Mouse (Mus musculus) common myeloid progenitor, adult 5-6 weeks (primary cell): ENCODE data around the gene Clpb. TPM values are rescaled to one million over a fixed set of nuclear protein-coding genes. Genes with fewer than 3 reads are reported as not detected.

Experiments used
- ATAC-seq: replicated peaks from 2 replicates; pipeline ENCODE4 v1.8.0; 2016; ENCODE audit warnings: low read depth, mild to moderate bottlenecking, moderate TSS enrichment, inconsistent platforms; ENCODE audit not compliant: poor library complexity, severe bottlenecking
- total RNA-seq: library from RNA; stranded (forward); fragments of 200-1000, 187-1606 nt; gene quantifications from 2 replicates; pipeline ENCODE4 v1.2.3, GENCODE M21; 2017

Clpb gene
- total RNA-seq, 1 experiment from 2014 or later, result 29.2 TPM

DNA sequence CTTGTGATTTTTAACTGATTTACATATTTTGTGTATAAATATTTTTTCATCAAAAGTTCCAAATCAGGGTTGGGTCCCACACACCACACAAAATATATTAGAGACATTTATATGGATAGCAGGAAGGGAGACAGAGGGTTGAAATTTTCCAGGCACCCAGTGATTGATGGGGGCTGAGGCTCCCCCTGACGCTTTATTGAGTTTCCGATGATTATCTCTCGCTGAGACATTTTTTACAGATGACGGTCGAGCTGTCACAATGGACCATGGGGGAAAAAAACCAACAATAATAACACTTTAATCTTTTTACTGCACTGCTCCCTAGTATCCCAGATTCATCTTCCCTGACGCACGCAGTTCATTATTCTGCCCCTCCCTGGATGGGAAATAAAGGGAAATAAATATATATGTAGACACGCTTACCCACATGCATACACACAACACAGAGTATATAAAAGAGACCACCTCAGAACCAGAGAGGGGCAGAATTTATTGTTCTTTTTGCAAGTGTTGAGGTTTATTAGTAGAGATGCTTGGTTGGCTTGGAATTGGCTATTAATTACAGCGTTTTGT is 50.5 kb downstream of the Clpb start:
- ATAC-seq, result no peak

DNA sequence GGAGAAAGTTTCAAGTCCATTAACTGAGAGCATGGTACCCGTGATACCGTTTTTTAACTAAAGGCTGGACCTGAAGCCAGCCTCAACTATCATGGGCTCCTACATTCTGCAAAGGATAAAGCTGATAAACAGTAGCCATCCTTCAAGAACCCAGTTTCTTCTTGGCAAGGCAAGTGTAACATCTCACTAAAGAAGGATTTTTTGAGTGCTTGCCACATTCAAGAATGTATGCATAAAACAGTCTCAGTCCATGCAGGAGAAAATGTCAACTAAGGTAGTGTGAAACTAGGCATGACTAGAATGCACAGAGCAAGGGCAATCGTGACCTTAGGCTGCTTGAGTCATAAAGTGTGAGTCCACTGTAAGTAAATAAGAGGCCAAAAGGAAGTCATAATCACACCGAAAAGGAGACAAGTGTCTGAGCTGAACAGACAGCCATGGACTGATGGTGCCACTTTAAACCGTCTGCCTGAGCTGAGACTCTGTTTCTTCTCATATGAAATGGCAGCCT is 51.7 kb downstream of the Clpb start:
- ATAC-seq, result no peak

DNA sequence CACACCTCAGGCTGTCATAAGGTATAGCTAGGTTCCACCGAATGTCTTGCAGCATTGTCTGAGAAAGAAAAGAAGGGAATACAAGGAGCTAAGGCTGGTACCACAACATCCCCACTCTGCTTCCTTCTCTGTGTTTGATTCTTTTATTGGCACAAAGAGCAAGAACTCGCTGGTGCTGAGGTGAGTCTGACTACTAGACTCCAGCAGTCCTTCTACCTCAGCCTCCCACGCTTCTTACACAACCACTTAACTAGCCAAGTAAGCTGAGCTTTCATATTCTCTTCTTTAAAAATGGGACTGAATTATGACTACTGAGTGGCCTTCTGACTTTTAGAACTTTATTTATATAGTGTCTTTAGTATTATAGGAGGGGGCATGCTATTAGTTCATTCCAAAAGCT is 56.9 kb downstream of the Clpb start:
- ATAC-seq, result no peak

DNA sequence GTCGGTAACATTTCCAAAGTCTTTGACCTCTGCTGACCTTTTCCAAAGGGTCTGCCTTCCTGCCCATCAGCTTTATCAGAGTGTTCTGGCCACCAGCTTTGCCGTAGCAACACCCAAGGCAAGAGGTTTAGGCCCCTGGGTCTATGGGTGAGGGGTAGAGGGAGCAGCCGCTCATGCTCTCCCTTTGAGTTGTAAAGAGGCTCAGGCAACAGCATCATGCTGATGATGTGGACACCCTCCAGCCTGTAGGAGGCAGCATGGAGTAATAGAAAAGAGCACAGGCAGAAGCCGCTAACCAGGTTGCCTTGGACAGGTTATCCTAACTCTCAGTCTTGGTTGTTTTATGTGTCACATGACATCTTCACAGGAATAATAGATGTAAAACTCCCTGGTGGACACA is 61.6 kb downstream of the Clpb start:
- peak; percentile 63; the same call in 1 of the 2 replicates for ATAC-seq

DNA sequence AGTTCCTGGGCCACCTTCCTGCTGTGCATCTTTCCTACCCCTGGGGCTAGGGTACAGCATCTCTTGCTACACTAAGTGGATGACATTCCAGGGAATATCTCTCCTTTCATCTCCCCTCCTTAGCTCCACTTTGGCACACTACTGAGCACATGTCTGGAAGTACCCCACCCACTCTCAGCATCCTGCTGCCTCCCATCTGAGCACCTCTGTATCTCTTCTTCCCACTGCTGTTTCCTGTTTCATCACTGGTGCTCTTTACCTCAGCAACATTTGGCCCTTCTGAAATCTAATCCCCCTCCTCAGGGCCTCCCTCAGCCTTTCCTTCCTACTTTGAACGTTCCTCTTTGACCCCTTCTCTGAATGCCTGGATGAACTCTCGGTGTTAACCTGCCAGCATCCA is 63.5 kb downstream of the Clpb start:
- ATAC-seq, result no peak

DNA sequence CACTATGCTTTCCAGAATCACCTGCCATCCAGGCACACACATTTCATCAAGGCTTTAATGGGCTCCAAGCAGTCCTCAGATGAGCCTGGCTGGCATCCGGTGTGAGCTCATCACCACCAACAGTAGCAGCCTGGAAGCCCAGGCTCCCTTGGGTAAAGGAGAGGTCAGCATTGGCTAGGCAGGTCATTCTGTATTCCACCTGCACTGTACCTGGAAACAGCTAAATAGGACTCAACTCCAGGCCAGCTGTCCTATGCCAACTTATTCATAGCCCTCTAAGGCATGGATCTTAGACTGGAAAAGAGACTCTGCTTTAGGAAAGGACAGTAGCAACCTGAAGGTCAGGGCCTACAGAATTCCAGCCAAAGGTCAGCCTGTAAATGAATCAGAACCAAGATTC is 68.7 kb downstream of the Clpb start:
- no peak for ATAC-seq

- no peak for ATAC-seq
These were observed 69.6 kb downstream of the Clpb start for GRCm38 (mm10) chr7:101733042-101733441.

DNA sequence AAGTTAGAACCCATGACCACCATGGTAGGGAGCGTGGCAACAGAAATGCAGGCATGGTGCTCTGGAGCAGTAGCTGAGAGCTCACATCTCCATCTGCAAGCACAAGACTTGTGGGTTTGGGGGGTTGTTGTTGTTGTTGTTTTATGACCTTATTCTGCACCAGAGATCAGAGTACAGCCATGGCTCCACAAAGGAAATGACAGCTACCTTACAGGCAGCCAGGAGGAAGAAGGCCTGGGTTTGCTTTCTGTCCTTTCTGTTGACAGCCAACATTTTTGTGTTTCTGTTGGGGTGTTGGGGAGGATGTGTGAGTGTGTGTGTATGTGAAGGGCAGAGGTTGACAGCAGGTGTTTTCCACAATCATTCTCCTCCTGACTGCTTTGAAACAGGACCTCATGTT is 71.9 kb downstream of the Clpb start:
- no peak for ATAC-seq

DNA sequence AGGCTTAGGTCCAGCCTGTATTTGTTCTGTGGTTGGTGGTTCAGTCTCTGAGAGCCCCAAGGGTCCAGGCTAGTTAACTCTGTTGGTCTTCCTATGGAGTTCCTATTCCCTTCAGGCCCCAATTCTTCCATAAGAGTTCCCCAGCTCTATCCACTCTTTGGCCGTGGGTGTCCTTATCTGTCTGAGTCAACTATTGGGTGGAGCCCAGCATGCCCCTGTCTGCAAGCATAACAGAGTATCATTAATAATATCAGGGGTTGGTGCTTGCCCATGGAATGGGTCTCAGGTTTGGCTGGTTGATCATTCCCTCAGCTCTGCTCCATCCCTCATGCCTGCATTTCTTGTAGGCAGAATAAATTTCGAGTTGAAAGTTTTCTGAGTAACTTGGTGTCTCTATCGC is 74.3 kb downstream of the Clpb start:
- ATAC-seq, result no peak

- ATAC-seq, result no peak
These were observed 76.2 kb downstream of the Clpb start for GRCm38 (mm10) chr7:101739602-101740001.

GRCm38 (mm10) chr7:101743487-101743886 is 80.1 kb downstream of the Clpb start:
- ATAC-seq, result no peak

DNA sequence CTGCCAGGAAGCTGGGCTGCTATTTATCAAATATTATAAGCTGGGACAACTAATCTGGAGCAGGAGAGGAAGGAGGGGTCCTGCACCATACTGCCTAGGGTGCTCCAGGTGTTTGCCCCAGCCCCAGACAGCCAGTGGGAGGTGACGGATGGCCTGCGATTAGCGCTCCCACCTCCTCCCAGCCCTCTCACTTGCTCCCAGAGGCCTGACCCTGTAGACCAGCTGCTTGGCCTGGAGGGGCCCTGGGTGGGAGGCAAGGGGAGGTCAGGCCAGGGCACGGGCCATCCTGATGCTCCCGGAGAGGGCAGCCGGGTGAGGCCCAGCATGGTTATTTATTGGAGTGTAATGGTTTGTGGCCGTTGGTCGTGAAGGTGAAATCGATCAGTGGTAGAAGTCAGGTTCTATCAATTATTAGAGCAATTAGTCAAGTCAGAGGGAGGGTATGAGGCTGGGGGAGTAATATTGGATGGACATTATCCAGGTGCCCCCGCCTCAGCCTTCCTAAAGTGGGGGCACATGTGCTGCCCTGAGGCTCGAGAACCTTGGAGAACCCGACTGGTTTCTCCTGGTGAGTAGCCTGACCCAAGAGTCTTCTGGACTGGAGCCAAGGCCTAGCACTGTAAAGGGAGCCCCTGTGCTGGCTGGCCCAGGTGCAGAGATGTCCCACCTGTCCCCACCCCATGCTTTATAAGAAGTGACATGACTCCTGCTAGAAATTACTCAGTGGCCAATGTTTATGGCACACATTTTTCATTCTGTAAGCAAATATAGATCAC is 83.3 kb downstream of the Clpb start:
- no peak for ATAC-seq

DNA sequence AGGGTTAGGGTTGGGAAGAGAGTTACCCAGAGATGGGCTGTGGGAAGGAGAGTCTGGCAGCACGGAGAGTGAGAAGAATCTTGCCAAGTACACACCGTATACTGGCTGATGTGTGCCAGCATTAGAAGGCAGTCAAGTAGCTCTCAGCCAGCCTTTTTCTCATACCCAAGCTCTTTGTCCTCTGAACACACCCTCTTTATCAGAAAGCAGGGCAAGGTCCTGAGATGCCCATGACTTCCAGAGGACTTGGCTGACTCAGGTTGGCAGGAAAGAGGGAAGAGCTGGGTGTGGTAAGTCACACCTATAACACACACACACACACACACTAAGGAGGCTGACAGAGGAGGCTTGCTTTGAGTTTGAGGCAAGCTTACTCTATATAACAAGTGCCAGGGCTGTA is 86.8 kb downstream of the Clpb start:
- ATAC-seq, result no peak

DNA sequence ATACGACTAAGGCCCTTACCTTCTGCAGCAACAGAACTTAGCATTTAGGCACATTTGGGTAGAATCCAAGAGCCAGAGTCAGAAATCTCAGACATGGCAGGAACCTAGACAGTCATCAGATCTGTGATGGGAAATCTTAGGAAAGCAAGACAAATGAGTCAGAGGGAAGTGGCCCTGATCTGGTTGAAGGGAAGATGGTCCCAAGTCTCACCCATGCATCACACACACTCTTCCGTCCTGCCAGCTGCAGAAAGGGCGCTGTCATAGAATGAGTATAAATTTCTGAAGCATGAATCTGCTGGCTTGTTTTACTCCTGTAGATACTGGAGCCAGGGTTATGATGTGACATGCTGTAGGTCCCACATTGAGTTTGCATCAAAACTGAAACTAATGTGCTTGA is 88.9 kb downstream of the Clpb start:
- ATAC-seq, result no peak

DNA sequence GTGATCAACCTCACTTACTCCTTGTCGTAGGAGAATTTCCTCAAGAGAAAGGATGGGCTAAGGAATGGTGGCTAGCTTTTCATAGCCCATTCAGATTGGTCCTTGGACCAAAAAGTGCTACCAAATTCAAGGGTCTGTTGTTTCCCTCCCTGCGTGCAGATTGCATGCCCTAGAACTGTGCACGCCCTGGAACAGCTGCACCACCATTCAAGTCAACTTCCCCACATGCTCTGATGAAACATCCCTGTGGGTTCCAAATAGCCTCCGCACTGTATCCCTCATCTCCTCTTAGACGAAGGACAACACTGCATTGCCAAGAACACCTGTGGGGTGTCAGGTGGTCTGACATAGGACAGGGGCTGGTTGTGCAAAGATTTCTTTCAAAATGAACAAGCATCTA is 90.1 kb downstream of the Clpb start:
- no peak for ATAC-seq

DNA sequence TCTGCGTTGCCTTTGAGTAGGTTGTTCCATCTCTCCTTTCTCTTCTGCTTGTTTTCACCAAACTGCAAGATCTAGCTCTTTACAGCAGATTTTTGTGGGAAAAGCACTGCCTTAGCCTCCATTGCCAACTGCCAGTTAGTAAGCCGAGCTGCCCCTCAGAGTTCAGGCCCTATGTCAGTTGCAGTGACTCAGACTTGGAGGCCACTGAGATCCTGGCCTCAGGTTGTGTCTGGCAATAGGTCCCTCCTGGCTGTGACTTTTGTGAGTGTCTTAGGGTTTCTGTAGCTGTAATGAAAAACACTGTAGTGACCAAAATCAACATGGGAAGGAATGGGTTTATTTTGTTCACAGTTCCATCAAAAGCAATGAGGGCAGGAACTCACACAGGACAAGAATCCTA is 91.0 kb downstream of the Clpb start:
- no peak for ATAC-seq

- no peak for ATAC-seq
These were observed 91.9 kb downstream of the Clpb start for GRCm38 (mm10) chr7:101755301-101755700.

DNA sequence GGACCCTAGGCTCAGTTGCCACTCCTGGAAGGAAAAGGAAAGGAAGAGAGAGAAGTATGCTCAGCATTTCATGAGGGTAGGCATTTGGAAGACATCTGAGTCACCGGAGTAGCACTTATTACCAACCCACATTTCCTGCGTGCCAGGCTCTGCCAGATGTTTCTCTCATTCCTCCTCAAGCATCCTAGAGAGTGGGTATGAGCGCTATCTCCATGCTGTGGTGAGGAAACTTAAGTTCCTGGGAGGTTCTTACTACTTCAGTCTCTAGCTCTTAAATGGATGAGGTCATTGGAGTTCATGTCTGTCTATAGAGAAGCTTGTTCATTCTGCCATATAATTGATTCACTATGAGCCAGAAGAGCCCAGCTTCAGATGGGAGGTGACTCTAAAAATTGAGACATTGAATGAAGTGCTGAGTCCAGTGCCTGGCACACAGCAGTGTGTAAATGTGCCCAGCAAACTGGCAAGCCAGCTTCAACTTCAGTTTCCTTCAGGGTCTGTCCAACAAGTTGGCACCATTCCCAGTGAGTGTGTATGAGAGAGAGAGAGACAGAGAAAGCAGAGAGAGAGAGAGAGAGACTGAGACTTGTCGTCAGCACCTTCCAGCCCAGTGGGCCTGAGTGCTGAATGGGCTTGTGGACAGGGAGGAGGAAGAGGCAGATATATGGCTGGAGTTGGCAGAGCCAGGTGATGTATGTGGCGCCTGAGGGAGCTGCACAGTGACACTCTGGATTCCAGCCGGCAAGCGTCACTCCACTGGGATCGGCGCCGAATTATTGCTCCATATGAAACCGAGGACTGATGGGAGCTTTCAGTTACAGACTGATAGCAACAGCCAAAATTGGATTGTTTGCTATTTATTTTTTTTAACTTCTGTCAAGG is 98.7 kb downstream of the Clpb start:
- no peak for ATAC-seq

DNA sequence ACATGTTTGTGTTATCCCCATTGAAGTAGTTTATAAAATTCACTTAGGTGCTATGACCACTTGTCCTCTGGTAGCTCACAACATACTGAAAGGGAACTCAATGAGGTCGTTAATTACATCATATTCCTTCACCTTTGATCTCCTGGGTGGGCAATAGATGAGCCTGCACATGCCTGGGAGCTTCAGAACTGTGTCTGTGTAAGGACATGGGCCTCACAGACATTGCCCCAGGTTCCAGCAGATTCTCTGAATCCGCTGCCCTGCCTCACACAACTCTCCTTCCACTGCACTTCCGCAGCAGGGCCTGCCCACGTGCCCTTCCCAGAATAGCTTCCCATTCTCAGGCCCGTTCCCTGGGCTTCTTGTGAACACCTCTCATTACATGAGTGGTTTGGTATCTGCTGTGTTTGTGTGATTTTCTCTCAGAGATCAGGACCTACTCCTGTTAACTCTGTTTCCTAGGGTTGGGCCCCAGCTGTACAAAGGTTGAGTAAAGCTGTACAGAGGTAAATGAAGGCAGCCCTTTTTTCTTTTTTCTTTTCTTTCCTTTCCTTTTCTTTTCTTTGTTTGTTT is 104.0 kb downstream of the Clpb start:
- ATAC-seq, result no peak

GRCm38 (mm10) chr7:101770051-101770450 is 106.6 kb downstream of the Clpb start:
- ATAC-seq, result no peak

- no peak for ATAC-seq
These were observed 108.2 kb downstream of the Clpb start for GRCm38 (mm10) chr7:101771604-101772003.
